Mouse (Mus musculus): Measurements from ENCODE around the gene Rhbdf1.

DNA sequence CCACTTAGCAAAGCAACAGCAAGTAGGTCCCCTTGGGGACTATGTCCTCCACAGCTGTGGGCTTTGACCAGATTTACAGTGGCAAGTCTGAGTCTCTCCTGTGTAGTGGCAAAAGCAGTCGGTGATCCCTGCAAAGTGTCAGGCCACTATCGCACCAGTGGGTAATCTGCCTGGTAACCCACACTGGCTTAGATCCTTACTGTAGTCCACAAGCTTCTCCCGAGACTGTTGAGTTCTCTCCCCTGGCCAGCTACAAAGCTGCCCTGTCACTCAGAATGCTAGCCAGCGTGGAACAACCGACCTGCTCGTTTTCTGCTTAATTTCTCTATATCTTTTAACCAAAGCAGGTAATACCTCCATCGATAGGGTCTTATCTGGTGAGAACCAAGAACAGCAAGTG lies 61.8 kb downstream of the Rhbdf1 start:
- no peak for TF ChIP-seq CTCF (IDR thresholded peaks at IDR 0.05; ENCODE audit: low read depth)
- TF ChIP-seq EP300 (IDR thresholded peaks at IDR 0.05; ENCODE audit: low read depth) = no peak
